Mouse (Mus musculus) gastrocnemius, postnatal 25 days (tissue): ENCODE data around the gene Mycs. TPM values are rescaled to one million over a fixed set of nuclear protein-coding genes. Genes with fewer than 3 reads are reported as not detected.

Experiments used
- DNase-seq: peaks from one replicate; pipeline ENCODE4 v3.0.0; 2022
- long read RNA-seq, 2 experiments: library from polyadenylated mRNA; stranded (forward); transcript quantifications; one replicate each; pipeline ENCODE4 v2.0.0; 2021
- total RNA-seq, 2 experiments: library from RNA; stranded (reverse); gene quantifications; 1 replicate in 1 of 2; 2 replicates in 1 of 2; pipeline ENCODE4 v1.2.3; 2021

Gene Mycs
- total RNA-seq: not detected
- long read RNA-seq, experiment 1: 0 reads
- long read RNA-seq, experiment 2: 0 reads

- no peak for DNase-seq
These were observed at the start of gene Mycs for GRCm38 (mm10) chrX:5469165-5469564. TSS of gene Mycs (minus strand) at chrX:5469265.

GRCm38 (mm10) chrX:5468022-5468421, 1.0 kb downstream of the Mycs start:
- DNase-seq: no peak

Other genes with a start within 250 kb of the Mycs start
- not detected for gene Btbd35f7, start 199.8 kb upstream of the Mycs start, total RNA-seq